Comparison of ENCODE assay signal across 19 mouse cellular contexts in genomic region chr12:80837614-80838013, GRCm38 (mm10). TPM values are rescaled to one million over a fixed set of nuclear protein-coding genes. Genes with fewer than 3 reads are reported as not detected.
A peak's percentile ranks its signal among the peaks of the same experiment; 100 is the strongest.
DNase-seq lines count a peak whose midpoint lies in the region; ATAC-seq and TF ChIP-seq lines count a peak whose summit lies in the region.
"Had no signal": no experiment of that assay in that cellular context is flagged by ENCODE, and none has a peak within 500 bp of the region (broad histone marks: within the 10 kb centered on the region; RNA-seq: fewer than 3 reads in every experiment).

No protein-coding gene starts in this region.

- H3K4me3 ChIP-seq in kidney, embryonic 16.5 days (ENCODE audit: low read length), result no peak overlapping the region
- no peak overlapping the region for H3K4me3 ChIP-seq in kidney, embryonic 14.5 days (ENCODE audit: low read length)
- no peak overlapping the region for H3K4me3 ChIP-seq in liver, postnatal 0 days (ENCODE audit: low read depth, low read length)
- H3K4me3 ChIP-seq in macrophage (ENCODE audit: inconsistent target), result no peak overlapping the region
- H3K4me3 ChIP-seq: embryonic facial prominence, embryonic 15.5 days; erythroblast, embryonic 14.5 days; forebrain, embryonic 10.5 days; heart, embryonic 13.5 days; hindbrain, embryonic 12.5 days had no signal

- TF ChIP-seq CTCF in liver, postnatal 0 days (IDR thresholded peaks at IDR 0.05; ENCODE audit: low read depth), result no peak

- H3K79me2 ChIP-seq in macrophage (ENCODE audit: inconsistent target), result peaks cover 93% of the 10 kb centered on the region

- H3K4me1 ChIP-seq in kidney, embryonic 16.5 days (ENCODE audit: insufficient read depth, low read length), result peaks cover 16% of the 10 kb centered on the region
- peaks cover 14% of the 10 kb centered on the region; the same call in 1 of the 2 replicates for H3K4me1 ChIP-seq in kidney, embryonic 14.5 days (ENCODE audit: control insufficient read depth, insufficient read depth, low read length)
- peaks cover 51% of the 10 kb centered on the region for H3K4me1 ChIP-seq in liver, postnatal 0 days (ENCODE audit: insufficient read depth)
- H3K4me1 ChIP-seq: forebrain, embryonic 10.5 days; hindbrain, embryonic 12.5 days had no signal

- DNase-seq in heart, adult 11 months, result peak; percentile 80
- DNase-seq in heart, adult 9 months (ENCODE audit: low spot score in 2 of 2), result no peak
- DNase-seq in liver, postnatal 0 days, result no peak
- DNase-seq in liver, result no peak
- DNase-seq: adrenal gland, postnatal 10 days; cerebellum, adult 11 months; cerebellum, adult 8-10 months; cerebellum, postnatal 14 days; embryo, embryonic 11 days; heart, postnatal 4 days had no signal

- no peaks in the 10 kb centered on the region for H3K9me3 ChIP-seq in kidney, embryonic 16.5 days (ENCODE audit: low read length)
- no peaks in the 10 kb centered on the region for H3K9me3 ChIP-seq in kidney, embryonic 14.5 days (ENCODE audit: control insufficient read depth, low read length)
- H3K9me3 ChIP-seq in liver, postnatal 0 days (ENCODE audit: low read length), result no peaks in the 10 kb centered on the region
- H3K9me3 ChIP-seq: embryonic facial prominence, embryonic 15.5 days; forebrain, embryonic 10.5 days; heart, embryonic 13.5 days; hindbrain, embryonic 12.5 days had no signal

- peak overlapping the region; percentile 61; the same call in 1 of the 2 replicates for H3K27ac ChIP-seq in kidney, embryonic 16.5 days (ENCODE audit: low read length)
- no peak overlapping the region for H3K27ac ChIP-seq in kidney, embryonic 14.5 days (ENCODE audit: low read depth, low read length)
- H3K27ac ChIP-seq in liver, postnatal 0 days (ENCODE audit: low read depth), result 0 out of 2 replicates have a peak overlapping the region, but pooled peaks have one; percentile 11
- 0 out of 2 replicates have a peak overlapping the region, but pooled peaks have one; percentile 74 for H3K27ac ChIP-seq in macrophage
- H3K27ac ChIP-seq: forebrain, embryonic 10.5 days; heart, embryonic 13.5 days; hindbrain, embryonic 12.5 days had no signal

- WGBS in kidney, embryonic 16.5 days, result 41% methylated on average over 3 of the region's 3 CpGs
- WGBS in kidney, embryonic 14.5 days, result 41% methylated on average over 3 of the region's 3 CpGs
- 60% methylated on average over 3 of the region's 3 CpGs for whole genome bisulfite sequencing in liver, postnatal 0 days (ENCODE audit: insufficient replicate concordance)
- 91% methylated on average over 3 of the region's 3 CpGs for WGBS in macrophage (ENCODE audit: missing documents)

- no peak for ATAC-seq in kidney, embryonic 16.5 days (ENCODE audit: low FRiP score, low TSS enrichment)
- no peak for ATAC-seq in kidney, embryonic 14.5 days (ENCODE audit: low FRiP score, low TSS enrichment)
- no peak for ATAC-seq in liver, postnatal 0 days
- ATAC-seq: forebrain, embryonic 14.5 days had no signal

- no peak overlapping the region for H3K4me2 ChIP-seq in kidney, embryonic 16.5 days (replicated peaks; ENCODE audit: low read depth, low read length)
- no peak overlapping the region for H3K4me2 ChIP-seq in kidney, embryonic 14.5 days (replicated peaks; ENCODE audit: low read depth, low read length)
- no peak overlapping the region for H3K4me2 ChIP-seq in liver, postnatal 0 days (ENCODE audit: low read depth, low read length)
- H3K4me2 ChIP-seq: embryonic facial prominence, embryonic 15.5 days; heart, embryonic 13.5 days; hindbrain, embryonic 12.5 days had no signal

- no peaks in the 10 kb centered on the region for H3K27me3 ChIP-seq in kidney, embryonic 16.5 days (ENCODE audit: insufficient read depth, low read length)
- H3K27me3 ChIP-seq in kidney, embryonic 14.5 days (ENCODE audit: control insufficient read depth, insufficient read depth, low read length), result no peaks in the 10 kb centered on the region
- H3K27me3 ChIP-seq in liver, postnatal 0 days (ENCODE audit: insufficient read depth, low read length), result no peaks in the 10 kb centered on the region
- H3K27me3 ChIP-seq: embryonic facial prominence, embryonic 15.5 days; heart, embryonic 13.5 days; hindbrain, embryonic 12.5 days had no signal

- TF ChIP-seq EP300 in liver, postnatal 0 days (IDR thresholded peaks at IDR 0.05; ENCODE audit: low read depth), result no peak

- H3K36me3 ChIP-seq in kidney, embryonic 16.5 days (ENCODE audit: insufficient read depth, low read length), result no peaks in the 10 kb centered on the region
- no peaks in the 10 kb centered on the region for H3K36me3 ChIP-seq in kidney, embryonic 14.5 days (ENCODE audit: control insufficient read depth, insufficient read depth, low read length)
- H3K36me3 ChIP-seq in liver, postnatal 0 days (replicated peaks; ENCODE audit: insufficient read depth, low read length), result no peaks in the 10 kb centered on the region
- no peaks in the 10 kb centered on the region for H3K36me3 ChIP-seq in macrophage (ENCODE audit: inconsistent target)
- H3K36me3 ChIP-seq: embryonic facial prominence, embryonic 15.5 days; forebrain, embryonic 10.5 days; heart, embryonic 13.5 days; hindbrain, embryonic 12.5 days had no signal

- no peak overlapping the region for H3K9ac ChIP-seq in kidney, embryonic 16.5 days (replicated peaks; ENCODE audit: low read length)
- H3K9ac ChIP-seq in kidney, embryonic 14.5 days (ENCODE audit: low read depth, low read length), result no peak overlapping the region
- H3K9ac ChIP-seq in liver, postnatal 0 days (replicated peaks), result no peak overlapping the region
- H3K9ac ChIP-seq: embryonic facial prominence, embryonic 15.5 days; heart, embryonic 13.5 days; hindbrain, embryonic 12.5 days had no signal

RNA-seq across cellular contexts. Expression of gene Susd6, which starts 47.3 kb away (rescaled TPM):
- polyA plus RNA-seq in kidney, embryonic 16.5 days (2015; fragmentation: Nextera tagmentation; extraction: Ambion mirVana), result 17.1 and 19.5 TPM in 2 replicates
- polyA plus RNA-seq in kidney, embryonic 14.5 days (2014; fragmentation: Nextera tagmentation; extraction: Ambion mirVana), result 7.5 and 15.6 TPM in 2 replicates
- polyA plus RNA-seq in liver, postnatal 0 days (2015; fragmentation: Nextera tagmentation; extraction: Ambion mirVana), result 8.6 and 10.8 TPM in 2 replicates
- total RNA-seq in macrophage (2018; cell fraction: chromatin; rRNA removed), result 100 to 1,000 TPM in 21 of 26 experiments, 10 to 100 TPM in 5; 82.5 to 344 (median 177) TPM
- 100 to 1,000 TPM in 25 of 26 experiments, 10 to 100 TPM in 1; 98.6 to 237 (median 169) TPM for total RNA-seq in macrophage (2018; cell fraction: cytosol; rRNA removed)
- 100 to 1,000 TPM; 137 to 428 (median 289) TPM for total RNA-seq in macrophage (2018; cell fraction: nucleus; rRNA removed)
- polyA plus RNA-seq in macrophage (2018), result 67.3 to 91.5 TPM (median 72.0 TPM) in 3 replicates
